Mouse (Mus musculus) liver, embryonic 14.5 days (tissue): Measurements from ENCODE around the gene Brca2.

Source experiments
- CTCF ChIP-seq: IDR thresholded peaks from 2 replicates; pipeline ENCODE4 v1.5.1; 2016; ENCODE audit warnings: antibody characterized with exemption, low read depth, control low read depth
- EP300 ChIP-seq: IDR thresholded peaks from 2 replicates; pipeline ENCODE4 v1.6.1; 2016; ENCODE audit warnings: antibody characterized with exemption, low read depth

DNA sequence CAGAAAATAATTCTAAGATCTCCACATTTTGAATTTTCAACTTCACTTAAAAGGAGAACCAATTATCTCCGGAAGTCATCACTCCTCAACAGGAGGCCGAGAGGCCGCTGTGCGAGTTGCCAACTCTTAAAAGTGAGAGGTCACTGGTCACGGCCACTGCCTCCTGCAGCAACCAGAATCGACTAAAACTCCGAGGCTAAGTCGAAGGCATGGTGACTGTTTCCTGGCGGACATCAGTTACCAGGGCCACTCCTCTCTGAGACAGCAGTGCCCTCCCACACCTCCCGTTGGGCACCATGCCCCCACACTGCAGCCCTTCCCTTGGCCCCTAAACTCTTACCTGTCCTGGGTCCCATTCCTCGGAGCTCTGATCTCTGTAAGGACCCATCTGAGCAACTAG is 54.4 kb downstream of the Brca2 start:
- TF ChIP-seq CTCF (no peak), EP300 (no peak)
